Mouse (Mus musculus): ENCODE data around the gene Nr1d1. TPM values are rescaled to one million over a fixed set of nuclear protein-coding genes. Genes with fewer than 3 reads are reported as not detected.

Gene Nr1d1
- total RNA-seq, 1 experiment: 2.9 TPM

DNA sequence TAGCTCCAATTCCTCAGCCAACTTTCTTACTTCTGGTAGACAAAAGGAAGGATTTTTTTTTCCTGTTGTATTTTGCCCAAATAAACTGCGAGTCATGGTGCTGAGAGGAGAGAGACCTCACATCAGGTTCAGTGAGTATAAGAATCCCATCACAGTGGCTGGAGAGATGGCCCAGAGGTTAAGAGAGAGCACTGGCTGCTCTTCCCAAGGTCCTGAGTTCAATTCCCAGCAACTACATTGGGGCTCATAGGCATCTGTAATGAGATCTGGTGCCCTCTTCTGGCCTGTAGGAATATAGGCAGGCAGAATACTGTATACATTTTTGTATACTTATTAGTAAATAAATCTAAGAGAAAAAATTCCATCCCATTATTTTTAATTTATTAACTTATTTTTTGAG is 12.6 kb upstream of the Nr1d1 start:
- Histone ChIP-seq H3K4me1 (ENCODE audit: control insufficient read depth in 2 of 2, insufficient read depth in 2 of 2, low read length in 2 of 2, poor library complexity in 1 of 2) (peaks cover 12 to 21% of the 10 kb centered on the region in 2 experiments; a peak in 3 of 4 replicates), H3K9me3 (ENCODE audit: control insufficient read depth, insufficient read depth, low read depth, low read length) (no peaks in the 10 kb centered on the region), H3K9ac (ENCODE audit: insufficient read depth, low read depth, low read length, poor library complexity, severe bottlenecking) (no peak overlapping the region), H3K27ac (ENCODE audit: insufficient read depth, low read depth, low read length, poor library complexity, severe bottlenecking) (no peak overlapping the region), H3K4me3 (ENCODE audit: insufficient read depth in 1 of 2, low read depth in 1 of 2, low read length in 2 of 2, poor library complexity in 1 of 2, severe bottlenecking in 1 of 2) (no peak overlapping the region), H3K36me3 (ENCODE audit: control insufficient read depth, insufficient read depth, low read length, poor library complexity, severe bottlenecking) (no peaks in the 10 kb centered on the region)
- in situ Hi-C loops (cut with MboI; ENCODE audit: low sequenced_read_pairs in 2 of 2, unreplicated experiment in 2 of 2): loop anchor here in 1 of 2 experiments (10.0 kb wide), 1 partner anchor 53 kb away; no protein-coding TSS in a partner anchor
- TF ChIP-seq CHD2 (IDR thresholded peaks at IDR 0.05; ENCODE audit: low read depth, low read length) (no peak), HCFC1 (IDR thresholded peaks at IDR 0.05; ENCODE audit: borderline replicate concordance, insufficient read depth, low read length) (no peak), ZC3H11A (IDR thresholded peaks at IDR 0.05; ENCODE audit: borderline replicate concordance, low read depth, low read length) (no peak), ZNF384 (IDR thresholded peaks at IDR 0.05; ENCODE audit: low read depth, low read length) (no peak), MAFK (IDR thresholded peaks at IDR 0.05; ENCODE audit: insufficient read depth, low read depth, low read length) (no peak)
- no peak for DNase-seq (ENCODE audit: low read depth, low spot score)

DNA sequence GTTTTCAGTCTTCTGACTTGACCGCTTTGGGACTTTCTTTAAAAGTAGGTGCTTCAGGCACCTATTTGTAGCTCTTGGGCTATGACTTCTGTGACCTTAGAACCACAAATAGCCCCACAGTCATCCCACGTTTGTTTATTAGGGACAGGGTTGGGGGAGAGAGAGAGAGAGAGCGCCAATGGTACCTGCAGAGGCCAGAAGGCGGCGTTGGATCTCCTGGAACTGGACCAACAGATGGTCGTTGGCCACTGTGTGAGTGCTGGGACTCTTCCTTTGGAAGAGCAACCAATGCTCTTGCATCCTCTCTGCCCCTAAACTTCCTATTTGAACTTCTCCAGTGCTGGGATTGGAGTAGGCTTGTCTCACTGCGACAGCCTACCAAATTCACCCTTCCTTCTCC is 12.1 kb upstream of the Nr1d1 start:
- peaks cover 12 to 20% of the 10 kb centered on the region in 2 experiments; a peak in 3 of 4 replicates for H3K4me1 ChIP-seq (ENCODE audit: control insufficient read depth in 2 of 2, insufficient read depth in 2 of 2, low read length in 2 of 2, poor library complexity in 1 of 2)
- no peak overlapping the region for H3K27ac ChIP-seq (ENCODE audit: insufficient read depth, low read depth, low read length, poor library complexity, severe bottlenecking)

DNA sequence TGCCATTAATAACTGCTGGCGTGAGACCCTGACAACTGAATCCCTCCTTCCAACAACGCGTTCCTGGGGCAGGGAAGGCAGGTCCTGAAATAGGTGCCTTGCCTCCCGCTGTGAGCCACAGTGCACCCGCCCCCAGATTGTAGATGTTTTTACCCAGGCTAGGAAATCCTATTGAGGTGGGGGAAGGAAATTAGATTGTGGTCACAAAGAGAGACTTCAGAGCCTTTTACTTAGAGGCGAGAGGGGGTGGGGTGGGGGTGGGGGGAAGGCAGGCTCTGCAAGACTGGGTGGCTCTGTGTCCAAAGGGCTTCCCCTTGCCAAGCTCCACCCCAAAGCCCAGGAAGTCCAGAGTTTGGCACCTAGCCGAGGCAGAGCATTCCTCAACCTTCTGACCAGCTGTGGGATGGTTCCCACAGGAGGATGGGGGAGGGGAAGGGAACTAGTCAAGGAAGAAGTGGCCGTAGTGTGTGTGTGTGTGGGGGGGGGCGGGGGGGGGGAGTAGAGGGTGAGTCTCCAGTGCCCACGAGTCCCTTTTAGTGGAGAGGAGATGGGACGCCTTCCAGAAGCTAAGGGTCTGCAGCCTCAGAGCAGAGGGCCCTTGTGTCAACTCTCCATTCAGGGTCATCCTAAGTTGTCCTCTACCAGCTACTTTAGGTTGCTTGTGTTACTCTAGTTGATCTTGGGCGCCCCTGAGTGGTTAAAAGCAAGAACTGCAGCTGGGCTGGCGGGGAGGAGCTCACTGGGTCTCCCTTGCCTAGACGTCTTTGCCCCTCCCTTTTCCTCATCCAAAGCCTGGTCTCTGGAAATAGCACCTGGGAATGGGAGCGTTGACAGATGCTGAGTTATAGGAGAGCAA is 11.5 kb upstream of the Nr1d1 start:
- Histone ChIP-seq H3K27ac (ENCODE audit: insufficient read depth, low read depth, low read length, poor library complexity, severe bottlenecking) (no peak overlapping the region), H3K9me3 (ENCODE audit: control insufficient read depth, insufficient read depth, low read depth, low read length) (no peaks in the 10 kb centered on the region), H3K36me3 (ENCODE audit: control insufficient read depth, insufficient read depth, low read length, poor library complexity, severe bottlenecking) (no peaks in the 10 kb centered on the region), H3K4me3 (ENCODE audit: insufficient read depth in 1 of 2, low read depth in 1 of 2, low read length in 2 of 2, poor library complexity in 1 of 2, severe bottlenecking in 1 of 2) (0 out of 4 replicates have a peak overlapping the region, but pooled peaks of 1 of the 2 experiments have one; percentile 6), H3K9ac (ENCODE audit: insufficient read depth, low read depth, low read length, poor library complexity, severe bottlenecking) (no peak overlapping the region), H3K4me1 (ENCODE audit: control insufficient read depth in 2 of 2, insufficient read depth in 2 of 2, low read length in 2 of 2, poor library complexity in 1 of 2) (peaks cover 11 to 25% of the 10 kb centered on the region in 2 experiments; a peak in 3 of 4 replicates)
- TF ChIP-seq ZNF384 (IDR thresholded peaks at IDR 0.05; ENCODE audit: low read depth, low read length): no peak
- peak; percentile 55; the same call in 1 of the 2 replicates for TF ChIP-seq ZC3H11A (IDR thresholded peaks at IDR 0.05; ENCODE audit: borderline replicate concordance, low read depth, low read length)
- 0 out of 2 replicates have a peak, but pooled peaks have one; percentile 20 for TF ChIP-seq HCFC1 (IDR thresholded peaks at IDR 0.05; ENCODE audit: borderline replicate concordance, insufficient read depth, low read length)
- in situ Hi-C loops (cut with MboI; ENCODE audit: low sequenced_read_pairs in 2 of 2, unreplicated experiment in 2 of 2): loop anchor here in 1 of 2 experiments (10.0 kb wide), 1 partner anchor 52 kb away; no protein-coding TSS in a partner anchor
- peak; percentile 100 for DNase-seq (ENCODE audit: low read depth, low spot score)

More for the DNA sequence above, 12.1 kb upstream of the Nr1d1 start:
- no peak for DNase-seq (ENCODE audit: low read depth, low spot score)
- no peak overlapping the region for H3K4me3 ChIP-seq (ENCODE audit: insufficient read depth in 1 of 2, low read depth in 1 of 2, low read length in 2 of 2, poor library complexity in 1 of 2, severe bottlenecking in 1 of 2)
- no peaks in the 10 kb centered on the region for H3K9me3 ChIP-seq (ENCODE audit: control insufficient read depth, insufficient read depth, low read depth, low read length)
- in situ Hi-C loops (cut with MboI; ENCODE audit: low sequenced_read_pairs in 2 of 2, unreplicated experiment in 2 of 2): loop anchor here in 1 of 2 experiments (10.0 kb wide), 1 partner anchor 52 kb away; no protein-coding TSS in a partner anchor
- H3K9ac ChIP-seq (ENCODE audit: insufficient read depth, low read depth, low read length, poor library complexity, severe bottlenecking): no peak overlapping the region
- no peak for TF ChIP-seq MAFK (IDR thresholded peaks at IDR 0.05; ENCODE audit: insufficient read depth, low read depth, low read length)
- TF ChIP-seq CHD2 (IDR thresholded peaks at IDR 0.05; ENCODE audit: low read depth, low read length): no peak
- no peaks in the 10 kb centered on the region for H3K36me3 ChIP-seq (ENCODE audit: control insufficient read depth, insufficient read depth, low read length, poor library complexity, severe bottlenecking)

- no peak overlapping the region for H3K9ac ChIP-seq (ENCODE audit: insufficient read depth, low read depth, low read length, poor library complexity, severe bottlenecking)
- no peak for DNase-seq (ENCODE audit: low read depth, low spot score)
- no peak overlapping the region for H3K27ac ChIP-seq (ENCODE audit: insufficient read depth, low read depth, low read length, poor library complexity, severe bottlenecking)
- TF ChIP-seq HCFC1 (IDR thresholded peaks at IDR 0.05; ENCODE audit: borderline replicate concordance, insufficient read depth, low read length) (no peak), ZNF384 (IDR thresholded peaks at IDR 0.05; ENCODE audit: low read depth, low read length) (no peak), MAFK (IDR thresholded peaks at IDR 0.05; ENCODE audit: insufficient read depth, low read depth, low read length) (no peak), CHD2 (IDR thresholded peaks at IDR 0.05; ENCODE audit: low read depth, low read length) (no peak), ZC3H11A (IDR thresholded peaks at IDR 0.05; ENCODE audit: borderline replicate concordance, low read depth, low read length) (no peak)
- no peaks in the 10 kb centered on the region for H3K9me3 ChIP-seq (ENCODE audit: control insufficient read depth, insufficient read depth, low read depth, low read length)
- H3K4me1 ChIP-seq (ENCODE audit: control insufficient read depth in 2 of 2, insufficient read depth in 2 of 2, low read length in 2 of 2, poor library complexity in 1 of 2): peaks cover 10 to 29% of the 10 kb centered on the region in 2 experiments; a peak in 3 of 4 replicates
- H3K4me3 ChIP-seq (ENCODE audit: insufficient read depth in 1 of 2, low read depth in 1 of 2, low read length in 2 of 2, poor library complexity in 1 of 2, severe bottlenecking in 1 of 2): peak overlapping the region in 1 of 2 experiments; percentile 6; a peak in 1 of 4 replicates
- H3K36me3 ChIP-seq (ENCODE audit: control insufficient read depth, insufficient read depth, low read length, poor library complexity, severe bottlenecking): no peaks in the 10 kb centered on the region
- in situ Hi-C loops (cut with MboI; ENCODE audit: low sequenced_read_pairs in 2 of 2, unreplicated experiment in 2 of 2): loop anchor here in 1 of 2 experiments (10.0 kb wide), 1 partner anchor 51 kb away; no protein-coding TSS in a partner anchor
Observed at GRCm38 (mm10) chr11:98785772-98786281, 10.7 kb upstream of the Nr1d1 start.

Data from ES-E14 (cell line).